Mouse (Mus musculus) CH12.LX (cell line): ENCODE measurements at regions not wholly inside any gene's neighbourhood (a gene's known extent, or its start where the extent isn't known, plus 50 kb on each side); places are given as distances from the start of the nearest gene placed in this dataset.

Source experiments
- DNase-seq: peaks from one replicate; pipeline ENCODE4 v3.0.0-alpha.2; 2013; ENCODE audit errors: extremely low read depth
- H3K27ac ChIP-seq: 2 replicates; pipeline ENCODE4 v1.5.1; 2012; ENCODE audit warnings: low read depth, mild to moderate bottlenecking, control low read depth, moderate library complexity; ENCODE audit not compliant: insufficient read depth
- H3K27me3 ChIP-seq: replicated peaks from 2 replicates; pipeline ENCODE3; 2012; ENCODE audit warnings: inconsistent platforms
- H3K36me3 ChIP-seq, 2 experiments: replicated peaks in 1 of 2; 2 replicates each; pipeline versions ENCODE3 to v1.6.1; 2012; ENCODE audit warnings: inconsistent platforms in 1 of 2, low read length in 1 of 2, mild to moderate bottlenecking in 1 of 2, mixed read lengths in 1 of 2, moderate library complexity in 1 of 2; ENCODE audit not compliant: control insufficient read depth in 1 of 2, insufficient read depth in 1 of 2
- H3K4me1 ChIP-seq, 2 experiments: 2 replicates each; pipeline ENCODE4 v1.6.1; 2012; ENCODE audit warnings: inconsistent platforms in 1 of 2, moderate library complexity in 1 of 2; ENCODE audit not compliant: insufficient read depth in 2 of 2, control insufficient read depth in 1 of 2
- H3K4me2 ChIP-seq: 2 replicates; pipeline ENCODE4 v1.6.1; 2012; ENCODE audit warnings: low read depth, mild to moderate bottlenecking, control low read depth; ENCODE audit not compliant: poor library complexity, insufficient read depth, severe bottlenecking
- H3K4me3 ChIP-seq, 3 experiments: fragments of 150-350 bp in 1 of 3; sonication (generic) in 1 of 3; replicated peaks in 1 of 3; 2 replicates each; pipeline versions ENCODE3 to v1.5.1; 2011 to 2012; ENCODE audit warnings: low read depth in 2 of 3, low read length in 2 of 3, mild to moderate bottlenecking in 2 of 3, moderate library complexity in 2 of 3, control low read depth in 1 of 3, improper control_type of control experiment in 1 of 3, inconsistent platforms in 1 of 3, mixed read lengths in 1 of 3; ENCODE audit not compliant: poor library complexity in 1 of 3
- H3K79me2 ChIP-seq: replicated peaks from 2 replicates; pipeline ENCODE4 v1.6.1; 2012; ENCODE audit warnings: mild to moderate bottlenecking, moderate library complexity; ENCODE audit not compliant: control insufficient read depth, poor library complexity, insufficient read depth, severe bottlenecking; ENCODE audit errors: extremely low read depth
- H3K9ac ChIP-seq: 2 replicates; pipeline ENCODE4 v1.6.1; 2012; ENCODE audit warnings: low read depth, mild to moderate bottlenecking, control low read depth, moderate library complexity; ENCODE audit not compliant: insufficient read depth
- H3K9me3 ChIP-seq: replicated peaks from 2 replicates; pipeline ENCODE3; 2012; ENCODE audit warnings: low read length, inconsistent platforms, mixed read lengths
- BHLHE40 ChIP-seq: IDR thresholded peaks from 2 replicates; pipeline ENCODE4 v1.6.1; 2011; ENCODE audit warnings: mild to moderate bottlenecking, low read depth, low read length, improper control_type of control experiment
- CHD1 ChIP-seq: IDR thresholded peaks from 2 replicates; pipeline ENCODE4 v1.6.1; 2012; ENCODE audit warnings: low read depth, low read length, improper control_type of control experiment, inconsistent platforms
- CHD2 ChIP-seq: IDR thresholded peaks from 2 replicates; pipeline ENCODE4 v1.6.1; 2011; ENCODE audit warnings: low read length, improper control_type of control experiment
- CTCF ChIP-seq, 2 experiments: IDR thresholded peaks in 1 of 2; conservative IDR thresholded peaks in 1 of 2; 2 replicates each; pipeline ENCODE4 v1.5.1; 2011 to 2012; ENCODE audit warnings: low read depth in 2 of 2, low read length in 2 of 2, improper control_type of control experiment in 1 of 2, inconsistent platforms in 1 of 2, mild to moderate bottlenecking in 1 of 2, moderate library complexity in 1 of 2
- ELF1 ChIP-seq: IDR thresholded peaks from 2 replicates; pipeline ENCODE4 v1.6.1; 2014; ENCODE audit warnings: low read depth, mild to moderate bottlenecking, inconsistent platforms, low read length, improper control_type of control experiment
- EP300 ChIP-seq: IDR thresholded peaks from 2 replicates; pipeline ENCODE4 v1.6.1; 2011; ENCODE audit warnings: low read length, improper control_type of control experiment
- IRF4 ChIP-seq: IDR thresholded peaks from 2 replicates; pipeline ENCODE4 v1.6.1; 2014; ENCODE audit warnings: low read depth, mild to moderate bottlenecking, inconsistent platforms, low read length, improper control_type of control experiment
- JUN ChIP-seq: IDR thresholded peaks from 2 replicates; pipeline ENCODE4 v1.6.1; 2011; ENCODE audit warnings: low read depth, mild to moderate bottlenecking, low read length, improper control_type of control experiment, moderate library complexity; ENCODE audit not compliant: insufficient read depth
- JUND ChIP-seq: conservative IDR thresholded peaks from 2 replicates; pipeline ENCODE4 v1.6.1; 2011; ENCODE audit warnings: low read depth, low read length, improper control_type of control experiment
- MAFK ChIP-seq: IDR thresholded peaks from 2 replicates; pipeline ENCODE4 v1.6.1; 2011; ENCODE audit warnings: low read length, improper control_type of control experiment; ENCODE audit not compliant: insufficient replicate concordance
- MXI1 ChIP-seq: IDR thresholded peaks from 2 replicates; pipeline ENCODE4 v1.6.1; 2011; ENCODE audit warnings: mild to moderate bottlenecking, low read depth, low read length, improper control_type of control experiment
- NELFE ChIP-seq: IDR thresholded peaks from 2 replicates; pipeline ENCODE4 v1.6.1; 2011; ENCODE audit warnings: low read depth, low read length, improper control_type of control experiment
- NRF1 ChIP-seq: IDR thresholded peaks from 2 replicates; pipeline ENCODE4 v1.6.1; 2014; ENCODE audit warnings: low read depth, mild to moderate bottlenecking, inconsistent platforms, low read length, improper control_type of control experiment, moderate library complexity
- PAX5 ChIP-seq: IDR thresholded peaks from 2 replicates; pipeline ENCODE4 v1.6.1; 2012; ENCODE audit warnings: low read length, inconsistent platforms, mixed read lengths
- POLR2A ChIP-seq: IDR thresholded peaks from 2 replicates; pipeline ENCODE4 v1.6.1; 2011; ENCODE audit warnings: low read depth, mild to moderate bottlenecking, improper control_type of control experiment, low read length
- RCOR1 ChIP-seq: conservative IDR thresholded peaks from 2 replicates; pipeline ENCODE4 v1.6.1; 2012; ENCODE audit warnings: low read depth, mild to moderate bottlenecking, inconsistent platforms, low read length, improper control_type of control experiment
- TBP ChIP-seq: conservative IDR thresholded peaks from 2 replicates; pipeline ENCODE4 v1.6.1; 2011; ENCODE audit warnings: low read depth, low read length, improper control_type of control experiment
- ZKSCAN1 ChIP-seq: IDR thresholded peaks from 2 replicates; pipeline ENCODE4 v1.6.1; 2012; ENCODE audit warnings: low read depth, inconsistent platforms, low read length, improper control_type of control experiment, borderline replicate concordance
- ZMIZ1 ChIP-seq: IDR thresholded peaks from 2 replicates; pipeline ENCODE4 v1.6.1; 2012; ENCODE audit warnings: low read depth, mild to moderate bottlenecking, inconsistent platforms, low read length, improper control_type of control experiment
- dilution Hi-C: fragments of 300-500 bp; cut with MboI; formaldehyde crosslinking; loops from 2 replicates; pipeline ENCODE4 v1.14.3; 2020; ENCODE audit warnings: low sequenced_read_pairs; ENCODE audit not compliant: extremely low pct_unique_long_range_greater_than_20kb, extremely low pct_ligation_motif_present
- in situ Hi-C: fragments of 300-500 bp; cut with MboI; formaldehyde crosslinking; loops from 3 replicates; pipeline ENCODE4 v1.14.3; 2019; ENCODE audit warnings: low sequenced_read_pairs, low pct_ligation_motif_present, low pct_unique_long_range_greater_than_20kb, mixed read lengths

GRCm38 (mm10) chr12:52395111-52395510 lies 108.7 kb upstream of the Arhgap5 start:
- no peaks in the 10 kb centered on the region for H3K9me3 ChIP-seq
- no peaks in the 10 kb centered on the region for H3K79me2 ChIP-seq
- H3K27ac ChIP-seq, result no peak overlapping the region
- H3K36me3 ChIP-seq, result no peaks in the 10 kb centered on the region
- in situ Hi-C loops, result loop anchor here (25.0 kb wide), 1 partner anchor 217 kb away; no protein-coding TSS in a partner anchor
- H3K4me1 ChIP-seq, result peaks cover 5 to 15% of the 10 kb centered on the region in 2 experiments; a peak in 3 of 4 replicates
- dilution Hi-C loops, result no loop called here
- no peaks in the 10 kb centered on the region for H3K27me3 ChIP-seq
- TF ChIP-seq EP300 (no peak), RCOR1 (no peak), ZKSCAN1 (no peak), ELF1 (no peak), POLR2A (no peak), NELFE (no peak)
- DNase-seq, result no peak
- H3K9ac ChIP-seq, result no peak overlapping the region
- H3K4me3 ChIP-seq, result no peak overlapping the region
- no peak overlapping the region for H3K4me2 ChIP-seq

DNA sequence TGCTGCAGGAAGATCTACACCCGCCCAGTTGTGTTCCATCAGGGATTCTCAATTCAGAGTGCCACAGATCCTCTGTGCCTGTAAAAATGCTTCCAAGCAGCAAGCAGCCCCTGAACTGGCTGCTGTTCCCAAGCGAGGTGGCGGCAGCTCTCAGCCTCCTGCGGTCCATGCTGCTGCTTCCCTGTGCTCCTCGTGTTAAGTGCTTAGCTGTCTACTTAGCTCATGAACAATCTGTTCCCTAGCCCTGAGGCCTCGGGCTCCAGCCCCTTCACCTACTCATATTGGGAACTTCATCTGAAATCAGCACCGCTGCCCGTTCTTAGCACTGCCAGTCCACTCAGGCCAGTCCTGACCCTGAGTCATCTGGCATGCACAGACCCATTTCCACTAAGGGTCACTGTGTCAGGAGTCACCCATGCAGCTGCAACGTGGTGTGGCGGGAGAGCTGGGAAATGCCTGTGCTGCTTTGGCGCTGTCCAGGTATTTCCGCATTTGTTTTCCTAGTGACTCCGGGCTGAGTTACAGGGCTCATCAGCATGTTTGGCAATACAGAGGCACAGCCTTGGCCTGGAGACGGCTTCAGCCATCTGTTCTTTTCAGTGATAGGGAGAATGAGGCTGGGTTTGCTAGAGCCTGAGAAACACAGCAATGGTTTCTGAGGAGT lies 107.5 kb upstream of the Arhgap5 start:
- no peaks in the 10 kb centered on the region for H3K9me3 ChIP-seq
- no peak overlapping the region for H3K4me2 ChIP-seq
- no peak overlapping the region for H3K4me3 ChIP-seq
- in situ Hi-C loops, result loop anchor here (25.0 kb wide), 1 partner anchor 216 kb away; no protein-coding TSS in a partner anchor
- H3K4me1 ChIP-seq, result peaks cover 3 to 10% of the 10 kb centered on the region in 2 experiments; a peak in 3 of 4 replicates
- H3K79me2 ChIP-seq, result no peaks in the 10 kb centered on the region
- no peak overlapping the region for H3K27ac ChIP-seq
- dilution Hi-C loops, result no loop called here
- no peaks in the 10 kb centered on the region for H3K36me3 ChIP-seq
- no peak for TF ChIP-seq RCOR1
- H3K9ac ChIP-seq, result no peak overlapping the region
- DNase-seq, result no peak
- no peaks in the 10 kb centered on the region for H3K27me3 ChIP-seq

DNA sequence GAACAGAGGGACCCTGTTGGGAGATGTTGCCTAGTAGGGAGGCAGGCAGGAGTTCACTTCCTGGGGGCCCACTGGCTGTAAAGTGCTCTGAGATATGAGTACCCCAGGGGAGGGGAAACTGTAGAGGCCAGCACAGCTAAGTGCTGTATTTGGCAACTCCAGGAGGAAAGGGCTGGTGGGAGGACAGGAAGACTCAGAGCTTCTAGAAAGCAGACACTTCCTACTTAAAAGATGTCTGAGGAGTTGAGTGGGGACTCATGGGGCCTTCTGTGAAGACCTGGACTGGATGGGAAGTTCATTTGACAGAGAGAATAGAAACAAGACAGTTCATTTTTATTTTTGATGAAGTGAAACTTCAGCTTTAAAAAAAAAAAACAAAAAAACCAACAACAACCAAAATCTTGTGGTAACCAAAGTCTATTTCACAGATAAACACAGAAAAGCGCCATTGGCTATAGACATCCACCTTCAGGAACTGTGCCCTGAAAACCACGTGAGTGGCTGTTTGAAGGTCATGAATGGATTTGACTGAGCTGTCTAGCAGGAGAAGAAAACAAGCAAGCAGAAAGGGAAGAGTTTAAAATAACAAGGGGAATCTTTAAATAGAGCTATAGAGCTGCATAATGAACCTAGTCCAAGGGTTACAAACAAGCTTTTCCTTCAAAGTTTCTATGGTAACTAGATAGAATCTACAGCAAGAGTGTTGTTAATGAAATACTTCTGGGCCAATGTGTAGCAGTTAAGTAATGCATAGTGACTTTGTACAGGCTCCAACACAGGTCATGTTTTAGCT lies 105.9 kb upstream of the Arhgap5 start:
- Histone ChIP-seq H3K4me1 (peaks cover 3 to 9% of the 10 kb centered on the region in 2 experiments; a peak in 3 of 4 replicates), H3K9me3 (no peaks in the 10 kb centered on the region), H3K36me3 (no peaks in the 10 kb centered on the region), H3K9ac (no peak overlapping the region), H3K27me3 (no peaks in the 10 kb centered on the region), H3K79me2 (no peaks in the 10 kb centered on the region), H3K4me3 (no peak overlapping the region), H3K27ac (no peak overlapping the region), H3K4me2 (no peak overlapping the region)
- TF ChIP-seq TBP, result no peak
- no peak for TF ChIP-seq JUND
- no peak for TF ChIP-seq MXI1
- no peak for TF ChIP-seq CTCF (conservative IDR thresholded peaks at IDR 0.05 in 1 of 2, IDR thresholded peaks at IDR 0.05 in 1 of 2; ENCODE audit: low read depth in 2 of 2, low read length in 2 of 2)
- no peak for TF ChIP-seq JUN
- no peak for TF ChIP-seq ZMIZ1
- TF ChIP-seq ELF1, result no peak
- TF ChIP-seq ZKSCAN1, result no peak
- TF ChIP-seq IRF4, result no peak
- TF ChIP-seq PAX5, result no peak
- TF ChIP-seq NRF1, result no peak
- TF ChIP-seq CHD1, result no peak
- TF ChIP-seq CHD2, result no peak
- TF ChIP-seq MAFK, result no peak
- no peak for TF ChIP-seq EP300
- no peak for TF ChIP-seq NELFE
- no peak for TF ChIP-seq BHLHE40
- dilution Hi-C loops (no loop called here), in situ Hi-C loops (loop anchor here (25.0 kb wide), 1 partner anchor 214 kb away; no protein-coding TSS in a partner anchor)
- DNase-seq, result no peak
